Mouse (Mus musculus) gonadal fat pad, adult 2 months (tissue): ENCODE results near the gene Mgat4e. TPM values are rescaled to one million over a fixed set of nuclear protein-coding genes. Genes with fewer than 3 reads are reported as not detected.
A peak's percentile ranks its signal among the peaks of the same experiment; 100 is the strongest.

ENCODE experiments used
- DNase-seq: peaks from one replicate; pipeline ENCODE4 v3.0.0-alpha.2; 2012; ENCODE audit warnings: low read depth
- polyA plus RNA-seq: library from polyadenylated mRNA; depleted of rRNA; stranded (reverse); fragments of >200 nt; gene quantifications from 2 replicates; pipeline ENCODE4 v1.2.3, GENCODE M21; 2012; rRNA removed

The Mgat4e gene
- polyA plus RNA-seq = 0.09 and 0.32 TPM in 2 replicates

GRCm38 (mm10) chr1:134549632-134550132 is at the start of gene Mgat4e:
Gene Mgat4e (minus strand): TSS chr1:134549682.
- no peak for DNase-seq

- no peak for DNase-seq
Observed at GRCm38 (mm10) chr1:134597339-134598054, 48.0 kb upstream of the Mgat4e start.

GRCm38 (mm10) chr1:134591773-134592172 is 42.3 kb upstream of the Mgat4e start:
- DNase-seq = no peak

- no peak for DNase-seq
Observed at GRCm38 (mm10) chr1:134589676-134590075, 40.2 kb upstream of the Mgat4e start.

GRCm38 (mm10) chr1:134583560-134583959 is 34.1 kb upstream of the Mgat4e start:
- DNase-seq = peak; percentile 40

- no peak for DNase-seq
Observed at GRCm38 (mm10) chr1:134580796-134581195, 31.3 kb upstream of the Mgat4e start.

GRCm38 (mm10) chr1:134577384-134578120 is 28.1 kb upstream of the Mgat4e start:
- no peak for DNase-seq

GRCm38 (mm10) chr1:134573932-134574315 is 24.4 kb upstream of the Mgat4e start:
- DNase-seq = no peak

- no peak for DNase-seq
Observed at GRCm38 (mm10) chr1:134573300-134573931, 23.9 kb upstream of the Mgat4e start.

GRCm38 (mm10) chr1:134570631-134571030 is 21.1 kb upstream of the Mgat4e start:
- DNase-seq = no peak

- DNase-seq = no peak
Observed at GRCm38 (mm10) chr1:134570171-134570570, 20.7 kb upstream of the Mgat4e start.

- DNase-seq = no peak
Observed at GRCm38 (mm10) chr1:134567511-134567910, 18.0 kb upstream of the Mgat4e start.

- no peak for DNase-seq
Observed at GRCm38 (mm10) chr1:134563726-134564125, 14.2 kb upstream of the Mgat4e start.

GRCm38 (mm10) chr1:134562457-134562856 is 13.0 kb upstream of the Mgat4e start:
- no peak for DNase-seq

GRCm38 (mm10) chr1:134561770-134562143 is 12.3 kb upstream of the Mgat4e start:
- DNase-seq = no peak

- no peak for DNase-seq
Observed at GRCm38 (mm10) chr1:134560801-134561769, 11.6 kb upstream of the Mgat4e start.

GRCm38 (mm10) chr1:134560396-134560795 is 10.9 kb upstream of the Mgat4e start:
- no peak for DNase-seq

GRCm38 (mm10) chr1:134559976-134560375 is 10.5 kb upstream of the Mgat4e start, which contains the start of gene Kdm5b:
Gene Kdm5b (plus strand): TSS chr1:134560171.
- DNase-seq = no peak

GRCm38 (mm10) chr1:134559226-134559625 is 9.7 kb upstream of the Mgat4e start:
- no peak for DNase-seq

- no peak for DNase-seq
Observed at GRCm38 (mm10) chr1:134558511-134558910, 9.0 kb upstream of the Mgat4e start.

- DNase-seq = no peak
Observed at GRCm38 (mm10) chr1:134556671-134557218, 7.3 kb upstream of the Mgat4e start.
